Mouse (Mus musculus) kidney, adult 8-10 months (tissue): Measurements from ENCODE around the gene Atrn.

Source experiments
- DNase-seq, 2 experiments: peaks; one replicate each; pipeline ENCODE4 v3.0.0; 2022

Atrn gene

DNA sequence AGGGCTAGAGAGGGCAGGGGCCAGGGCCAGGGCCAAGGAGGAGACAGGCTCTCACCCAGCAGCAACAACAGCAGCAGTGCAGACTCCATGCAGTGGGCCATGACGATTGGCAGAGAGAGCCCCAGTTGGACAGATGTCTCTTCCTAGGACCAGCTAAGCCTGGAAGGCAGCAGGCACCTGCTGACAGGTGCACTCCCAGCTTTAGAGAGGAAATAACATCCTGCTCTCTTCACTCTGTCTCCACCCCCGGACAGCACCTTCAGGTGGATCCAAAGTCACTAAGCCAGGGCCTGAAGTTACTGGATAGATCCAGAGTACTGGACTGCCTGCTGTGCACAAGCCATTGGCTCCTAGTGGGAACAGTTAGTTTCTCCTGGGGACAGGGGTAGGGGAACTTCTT lies 136.7 kb downstream of the Atrn start, which contains the start of gene Gfra4:
Gene Gfra4, minus strand, starts transcription at position 101 of the 400 bp plus-strand sequence.
- no peak for DNase-seq

GRCm38 (mm10) chr2:131044354-131044852 lies 138.1 kb downstream of the Atrn start:
- DNase-seq = peak in 1 of 2 experiments; percentile 15

DNA sequence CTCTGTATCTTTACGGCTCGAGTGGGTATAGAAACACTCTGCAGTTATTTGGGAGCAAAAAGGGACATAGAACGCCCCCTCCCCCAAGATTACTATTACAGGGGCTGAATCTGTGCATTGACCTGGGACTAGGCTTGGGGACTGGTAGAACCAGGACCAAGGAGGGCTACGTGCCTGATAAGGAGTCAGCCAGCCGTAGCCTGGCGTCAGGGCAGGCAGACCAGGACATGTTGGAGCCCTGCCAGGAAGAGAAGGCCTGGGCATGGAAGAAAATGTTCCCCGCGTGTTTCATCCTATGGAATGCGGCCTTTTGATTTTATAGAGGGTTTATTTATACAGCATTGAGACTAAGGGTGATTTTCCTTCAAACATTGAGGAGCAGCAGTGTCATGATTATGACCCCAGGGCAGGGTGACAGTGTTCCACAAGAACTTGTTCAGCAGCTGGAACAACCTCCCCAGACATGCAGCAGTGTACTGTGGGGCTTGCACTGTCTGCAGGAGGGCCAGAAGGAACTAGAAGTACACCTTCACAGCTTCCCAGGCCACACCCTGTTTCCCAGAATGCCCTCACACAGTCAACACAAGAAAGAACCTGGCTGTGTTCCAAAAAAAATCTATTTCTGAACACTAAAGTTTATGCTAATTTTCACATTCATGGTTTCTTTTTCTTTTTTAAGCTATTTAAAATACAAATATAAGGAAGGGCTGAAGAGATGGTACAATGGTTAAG lies 138.9 kb downstream of the Atrn start:
- peak in 1 of 2 experiments; percentile 17 for DNase-seq

- DNase-seq = no peak
These were observed 139.7 kb downstream of the Atrn start for GRCm38 (mm10) chr2:131046025-131046424.

- no peak for DNase-seq
These were observed 145.7 kb downstream of the Atrn start for GRCm38 (mm10) chr2:131052043-131052442.

- DNase-seq = no peak
These were observed 146.6 kb downstream of the Atrn start for GRCm38 (mm10) chr2:131052862-131053418.

- DNase-seq = no peak
These were observed 147.8 kb downstream of the Atrn start for GRCm38 (mm10) chr2:131053851-131054645.

DNA sequence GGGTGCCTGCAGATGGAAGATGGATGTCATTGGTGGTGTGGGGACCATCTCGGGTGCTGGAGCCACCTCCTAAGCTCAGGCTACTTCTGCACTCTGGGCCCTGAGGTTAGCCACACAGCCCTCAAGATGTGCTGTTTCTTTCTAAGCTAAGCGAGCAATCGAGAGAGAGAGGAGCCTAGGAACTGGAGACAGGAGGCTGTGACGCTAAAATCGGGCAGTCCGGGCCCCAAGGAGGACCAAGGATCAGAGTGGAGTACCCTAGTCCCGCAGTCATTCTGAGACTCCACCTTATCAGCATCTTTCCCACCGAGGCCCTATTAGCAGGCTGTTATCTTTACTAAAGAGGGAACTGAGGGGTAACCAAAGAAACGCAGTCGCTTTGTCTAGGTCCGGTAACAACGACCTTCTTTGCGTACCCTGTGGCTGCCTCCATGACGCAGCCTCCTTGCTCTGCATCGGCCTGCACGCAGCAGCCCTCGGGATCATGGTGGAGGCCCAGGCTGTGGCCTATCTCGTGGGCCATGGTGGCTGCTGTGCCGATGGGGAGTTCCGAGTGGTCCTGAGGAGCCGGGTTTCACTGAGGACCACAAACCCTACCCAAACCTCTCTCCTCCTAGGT lies 148.5 kb downstream of the Atrn start:
- no peak for DNase-seq

GRCm38 (mm10) chr2:131055631-131056030 lies 149.3 kb downstream of the Atrn start:
- peak; percentile 14 to 45 for DNase-seq

GRCm38 (mm10) chr2:131056191-131056590 lies 149.9 kb downstream of the Atrn start:
- DNase-seq = peak; percentile 12 to 23

DNA sequence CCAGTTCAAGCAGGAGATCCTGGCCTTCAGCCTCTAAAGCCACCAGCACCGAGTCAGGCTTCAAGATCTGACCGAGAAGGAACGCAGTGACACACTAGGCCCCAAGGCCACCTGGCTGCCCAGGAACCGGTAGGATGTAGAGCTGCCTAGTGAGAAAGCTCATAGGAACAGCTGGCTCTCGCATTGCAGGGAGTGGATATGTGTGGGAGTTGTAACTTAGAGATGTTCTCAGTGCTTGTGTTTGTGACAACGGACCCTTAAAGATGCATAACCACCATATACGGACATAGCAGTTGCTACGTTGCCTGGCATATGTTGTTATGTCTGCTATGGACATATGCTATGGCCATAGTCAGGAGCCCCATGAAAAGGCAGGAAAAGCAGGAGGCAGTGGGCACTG lies 152.4 kb downstream of the Atrn start:
- no peak for DNase-seq

GRCm38 (mm10) chr2:131059377-131059776 lies 153.1 kb downstream of the Atrn start:
- peak; percentile 45 to 51 for DNase-seq

DNA sequence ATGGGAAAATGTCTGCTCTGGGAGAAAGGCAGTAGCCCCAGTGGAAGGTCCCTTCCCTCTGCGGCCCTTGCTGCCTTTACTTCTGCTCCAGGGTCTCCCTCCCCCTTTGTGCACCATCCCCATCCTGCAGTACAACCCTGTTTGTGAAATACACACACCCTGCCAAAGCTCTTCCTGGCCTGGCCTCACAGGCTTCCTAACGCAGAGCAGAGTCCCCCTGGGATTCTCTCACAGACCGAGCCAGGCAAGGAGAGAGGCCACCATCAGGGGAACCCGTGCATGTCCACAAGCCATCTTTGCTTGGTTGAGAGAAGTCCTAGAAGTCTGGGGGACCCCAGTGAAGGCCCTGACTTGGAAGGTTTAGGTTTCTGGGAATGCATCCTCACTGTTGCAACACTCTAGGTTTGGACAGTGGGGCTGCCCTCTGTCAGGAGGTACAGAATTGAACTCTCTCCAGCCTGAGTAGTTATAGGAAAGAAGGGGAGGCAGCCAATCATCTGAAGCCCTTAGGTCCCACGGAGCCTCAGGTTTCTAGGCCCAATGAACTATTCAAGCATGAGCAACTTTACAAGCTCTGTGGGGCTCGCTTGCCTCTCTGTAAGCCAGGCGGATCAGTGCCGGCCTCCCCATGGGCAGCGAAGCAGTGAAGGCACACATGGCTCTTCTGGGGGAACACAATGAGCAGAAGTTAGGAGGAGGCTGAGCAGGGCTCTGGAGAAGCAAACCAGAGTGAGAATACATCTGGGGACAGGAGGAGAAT lies 153.7 kb downstream of the Atrn start:
- no peak for DNase-seq

GRCm38 (mm10) chr2:131060784-131061183 lies 154.5 kb downstream of the Atrn start:
- DNase-seq = no peak

- no peak for DNase-seq
These were observed 155.3 kb downstream of the Atrn start for GRCm38 (mm10) chr2:131061607-131062006.

- no peak for DNase-seq
These were observed 157.1 kb downstream of the Atrn start, which contains the start of gene Adam33 for GRCm38 (mm10) chr2:131063404-131063864. Adam33 (minus strand) TSS chr2:131063814.

- DNase-seq = no peak
These were observed 160.0 kb downstream of the Atrn start for GRCm38 (mm10) chr2:131066342-131066741.

GRCm38 (mm10) chr2:131067481-131067880 lies 161.2 kb downstream of the Atrn start:
- peak in 1 of 2 experiments; percentile 13 for DNase-seq

DNA sequence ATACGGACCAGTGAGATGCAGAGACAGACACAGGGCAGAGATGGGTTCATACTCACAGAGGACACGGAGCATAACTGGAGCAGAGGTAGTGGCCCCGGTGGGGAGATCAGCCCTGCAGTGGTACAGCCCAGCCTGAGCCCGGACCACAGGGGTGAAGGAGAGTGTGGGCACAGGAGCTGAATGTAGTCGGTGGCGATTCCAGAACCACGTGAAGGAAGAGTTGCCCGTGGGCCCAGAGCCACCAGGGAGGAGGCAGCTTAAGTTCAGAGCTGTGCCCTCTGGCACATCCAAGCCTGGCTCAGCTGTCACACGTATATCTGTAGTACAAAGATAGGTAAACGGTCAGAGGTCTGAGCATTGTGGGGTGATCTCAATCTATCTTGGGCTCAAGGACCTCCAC lies 166.2 kb downstream of the Atrn start:
- DNase-seq = no peak
